Mouse (Mus musculus) right cerebral cortex, postnatal 10 days (tissue): ENCODE measurements around the gene Pgs1.

Experiments
- DNase-seq, 2 experiments: peaks; one replicate each; pipeline ENCODE4 v3.0.0; 2021; ENCODE audit warnings: low spot score in 2 of 2

Gene Pgs1

GRCm38 (mm10) chr11:117976081-117976582 is 10.0 kb upstream of the Pgs1 start:
- peak; percentile 78 to 81 for DNase-seq

DNA sequence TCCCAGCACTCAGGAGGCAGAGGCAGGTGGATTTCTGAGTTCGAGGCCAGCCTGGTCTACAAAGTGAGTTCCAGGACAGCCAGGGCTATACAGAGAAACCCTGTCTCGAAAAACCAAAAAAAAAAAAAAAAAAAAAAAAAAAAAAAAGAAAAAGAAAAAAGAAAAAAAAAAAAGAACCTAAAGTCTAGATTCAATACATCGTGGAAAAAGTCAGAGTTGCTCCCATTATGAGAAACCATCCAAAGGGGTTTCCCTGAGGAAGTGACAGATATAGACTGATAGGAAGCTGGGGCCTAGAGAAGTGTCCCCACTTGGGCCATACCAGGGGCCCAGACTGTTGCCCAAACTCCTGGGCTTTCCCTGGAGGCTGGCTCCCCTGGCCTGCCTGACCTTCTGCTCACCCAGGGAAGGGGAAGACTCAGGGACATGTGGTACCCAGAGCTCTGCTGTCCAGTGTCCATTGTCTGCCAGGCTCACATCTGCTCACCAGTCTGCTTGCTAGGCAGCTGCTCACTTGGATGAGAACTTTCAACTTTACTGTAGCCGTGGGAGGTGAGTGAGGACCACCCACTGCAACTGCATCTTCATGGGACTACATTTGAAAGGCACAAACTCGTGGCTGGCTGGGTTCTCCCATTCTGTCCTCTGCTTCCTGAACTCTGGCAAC is 8.3 kb upstream of the Pgs1 start:
- DNase-seq: no peak

- DNase-seq: no peak
Observed at GRCm38 (mm10) chr11:117979388-117979787, 6.7 kb upstream of the Pgs1 start.

DNA sequence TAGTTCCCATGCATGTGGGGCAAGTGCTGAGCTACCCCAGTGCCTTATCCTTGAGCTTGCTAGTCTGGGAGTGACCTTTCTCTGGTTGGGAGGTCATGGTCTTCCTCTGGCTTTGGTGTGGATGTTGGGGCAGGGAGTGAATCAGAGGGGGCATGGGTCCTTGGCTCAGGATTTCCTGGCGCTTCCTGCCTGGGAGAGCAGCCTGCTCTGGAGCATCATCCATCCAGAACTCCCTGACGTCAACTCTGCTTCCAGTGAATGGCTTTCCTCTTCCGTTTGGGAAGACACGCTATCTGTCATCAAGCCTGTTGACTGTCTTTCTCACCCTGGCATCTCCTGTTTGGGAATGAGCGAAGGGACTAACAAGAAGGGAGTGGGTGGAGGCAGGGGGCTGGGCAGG is 3.7 kb upstream of the Pgs1 start:
- no peak for DNase-seq

- DNase-seq: no peak
Observed at GRCm38 (mm10) chr11:117983770-117984169, 2.3 kb upstream of the Pgs1 start.

- DNase-seq: no peak
Observed at GRCm38 (mm10) chr11:117987032-117987451, 950 bp downstream of the Pgs1 start.

DNA sequence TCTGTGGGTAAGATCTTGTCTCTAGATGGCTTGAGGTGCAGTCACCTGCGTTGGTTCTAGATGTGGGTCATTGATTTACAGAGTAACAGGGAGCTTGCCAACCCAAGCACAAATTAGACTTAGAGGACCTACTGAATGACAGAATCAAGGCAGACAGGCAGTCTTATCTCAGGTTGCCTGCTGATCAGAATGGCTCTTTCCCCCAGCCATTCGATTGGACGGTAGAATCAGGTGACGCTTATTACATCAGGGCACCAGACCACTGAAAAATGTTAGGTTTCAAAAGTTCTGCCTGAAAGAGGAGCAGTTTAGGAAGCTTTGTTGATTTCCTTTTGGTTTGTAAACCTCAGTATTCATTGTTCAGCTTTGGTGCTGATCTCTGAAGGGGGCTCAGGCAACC is 1.9 kb downstream of the Pgs1 start:
- DNase-seq: no peak

GRCm38 (mm10) chr11:117989241-117989640 is 3.1 kb downstream of the Pgs1 start:
- DNase-seq: no peak

GRCm38 (mm10) chr11:117989926-117990325 is 3.8 kb downstream of the Pgs1 start:
- DNase-seq: no peak

DNA sequence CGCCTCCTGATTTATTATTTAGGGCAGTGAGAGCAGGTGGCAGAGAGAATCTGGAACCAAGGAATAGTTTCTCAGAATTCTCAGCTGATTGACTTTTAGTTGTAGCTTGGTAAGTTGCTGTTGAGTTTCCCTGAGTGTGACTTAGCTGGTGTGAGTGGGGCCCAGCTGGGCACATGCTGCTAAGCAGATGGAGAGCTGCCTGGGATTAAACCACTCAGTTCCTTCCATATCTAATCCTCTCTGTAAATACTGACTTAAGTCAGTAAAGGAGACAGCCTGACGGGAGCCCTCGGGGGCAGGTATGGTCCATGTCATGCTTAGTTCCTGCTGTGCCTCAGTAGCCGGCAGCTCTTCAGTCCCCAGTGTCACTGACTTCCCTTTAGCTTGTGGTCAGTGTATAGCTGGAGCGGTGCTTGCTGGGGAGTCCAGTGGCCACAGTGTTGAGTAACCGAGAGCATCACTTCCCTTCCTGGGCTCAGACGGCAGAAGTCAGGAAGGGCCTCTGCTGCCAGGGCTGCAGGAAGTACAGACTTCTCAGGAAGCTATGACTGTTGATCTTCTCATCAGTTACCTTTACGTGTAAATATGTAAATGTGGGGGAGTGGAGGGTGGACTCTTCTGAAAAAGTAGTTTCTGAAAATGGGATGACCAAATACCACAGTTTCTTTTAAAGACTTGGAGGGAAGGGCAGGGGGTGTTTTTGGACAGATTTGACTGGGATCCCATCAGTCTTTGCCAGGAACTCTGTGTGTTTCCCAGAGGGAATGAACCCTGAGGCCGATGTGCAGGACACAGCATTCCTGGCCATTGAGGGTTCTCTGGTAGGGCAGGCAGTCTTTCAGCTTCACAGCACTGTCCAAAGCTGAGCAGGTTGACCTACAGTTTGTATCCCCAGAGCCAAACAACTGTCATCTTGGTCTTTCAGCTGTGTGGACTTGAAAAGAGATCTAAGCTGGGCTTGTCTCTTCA is 5.7 kb downstream of the Pgs1 start:
- DNase-seq: peak; percentile 50 to 64

GRCm38 (mm10) chr11:117993190-117994175 is 7.4 kb downstream of the Pgs1 start:
- no peak for DNase-seq

- DNase-seq: peak; percentile 51 to 58
Observed at GRCm38 (mm10) chr11:117994250-117995057, 8.4 kb downstream of the Pgs1 start.

- DNase-seq: no peak
Observed at GRCm38 (mm10) chr11:117995255-117995654, 9.2 kb downstream of the Pgs1 start.

- DNase-seq: no peak
Observed at GRCm38 (mm10) chr11:117995661-117996060, 9.6 kb downstream of the Pgs1 start.

GRCm38 (mm10) chr11:117996066-117996465 is 10.0 kb downstream of the Pgs1 start:
- DNase-seq: no peak

DNA sequence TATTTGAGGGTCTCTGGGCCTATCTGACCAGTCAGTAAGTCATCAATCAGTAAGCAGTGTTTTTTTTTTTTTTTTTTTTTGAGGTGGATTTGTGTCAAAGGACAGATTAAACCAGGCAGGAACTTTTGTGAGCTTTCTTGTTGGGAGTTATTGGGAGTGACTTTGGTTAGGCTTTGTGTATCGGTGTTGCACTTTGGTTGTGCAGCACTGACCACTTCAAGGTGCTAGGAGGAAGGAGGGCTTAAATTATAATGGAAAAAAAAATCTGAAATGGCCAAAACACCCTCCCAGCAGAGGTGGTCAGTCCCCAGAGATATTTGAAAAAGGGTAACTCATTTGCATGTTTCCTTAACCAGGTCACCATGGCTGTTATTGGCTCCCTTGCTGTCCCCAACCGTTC is 11.0 kb downstream of the Pgs1 start:
- DNase-seq: no peak

DNA sequence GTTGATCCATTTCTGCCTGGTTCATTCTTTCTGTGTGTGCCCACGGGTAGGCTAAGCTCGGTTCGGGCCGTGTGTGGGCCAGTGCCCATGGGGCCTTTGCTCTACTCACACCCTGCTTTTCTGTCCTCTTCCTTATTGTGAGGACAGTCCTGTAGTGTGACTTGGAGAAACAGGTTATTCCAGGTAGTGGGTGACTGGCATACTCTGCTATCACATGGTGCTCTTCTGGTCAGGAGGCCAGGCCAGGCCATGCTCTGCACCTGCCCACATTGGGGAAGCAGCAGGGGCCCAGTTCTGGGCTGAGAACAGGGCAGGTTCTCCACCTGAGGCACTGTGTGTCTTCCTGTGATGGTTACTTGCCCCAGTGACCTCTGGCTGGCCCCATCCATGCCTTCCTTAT is 12.3 kb downstream of the Pgs1 start:
- DNase-seq: no peak

- DNase-seq: no peak
Observed at GRCm38 (mm10) chr11:117999260-117999934, 13.3 kb downstream of the Pgs1 start.

- no peak for DNase-seq
Observed at GRCm38 (mm10) chr11:118000083-118000482, 14.0 kb downstream of the Pgs1 start.
